In the genomic region with DNA sequence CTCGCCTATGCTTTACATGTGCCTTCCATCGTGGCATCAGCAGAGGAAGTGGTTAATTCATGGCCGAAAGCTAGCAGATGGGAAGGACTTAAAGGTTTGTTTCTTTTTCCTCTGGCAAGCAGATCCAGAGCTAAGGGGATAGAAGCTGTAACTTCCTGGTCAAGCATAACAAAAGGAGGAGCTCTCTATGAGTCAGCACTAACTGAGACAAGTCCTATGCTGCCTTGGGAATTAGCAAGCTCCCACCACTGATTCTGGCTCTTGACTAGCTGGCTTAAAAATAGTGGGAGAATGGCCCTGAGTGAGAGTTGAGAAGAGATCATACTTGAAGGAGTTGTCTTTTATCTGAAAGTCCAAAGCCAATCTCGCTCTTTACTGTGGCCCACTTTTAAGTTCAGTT, we compare ENCODE assay signal across 14 mouse cellular contexts.
"Had no signal": no experiment of that assay in that cellular context is flagged by ENCODE, and none has a peak within 500 bp of the region (broad histone marks: within the 10 kb centered on the region; RNA-seq: fewer than 3 reads in every experiment).

No protein-coding gene starts in this region.

- ATAC-seq: midbrain, embryonic 15.5 days had no signal

- H3K27ac ChIP-seq: kidney, embryonic 15.5 days; limb, embryonic 10.5 days; liver, embryonic 15.5 days; macrophage; midbrain, embryonic 15.5 days; neural tube, embryonic 13.5 days; stomach, embryonic 15.5 days had no signal

- H3K27me3 ChIP-seq: kidney, embryonic 15.5 days; liver, embryonic 15.5 days; megakaryocyte, embryonic 14.5 days; midbrain, embryonic 15.5 days; neural tube, embryonic 13.5 days; stomach, embryonic 15.5 days had no signal

- H3K9me3 ChIP-seq: kidney, embryonic 15.5 days; limb, embryonic 10.5 days; liver, embryonic 15.5 days; megakaryocyte, embryonic 14.5 days; midbrain, embryonic 15.5 days; neural tube, embryonic 13.5 days; stomach, embryonic 15.5 days had no signal

- H3K9ac ChIP-seq: kidney, embryonic 15.5 days; liver, embryonic 15.5 days; midbrain, embryonic 15.5 days; neural tube, embryonic 13.5 days; stomach, embryonic 15.5 days had no signal

- H3K4me2 ChIP-seq: kidney, embryonic 15.5 days; liver, embryonic 11.5 days; liver, embryonic 15.5 days; midbrain, embryonic 11.5 days; midbrain, embryonic 15.5 days; neural tube, embryonic 13.5 days; stomach, embryonic 15.5 days had no signal

- DNase-seq: kidney, postnatal 14 days; lung, postnatal 10 days; retina, postnatal 1 day; right cerebral cortex, postnatal 4 days had no signal

- H3K4me1 ChIP-seq: kidney, embryonic 15.5 days; limb, embryonic 10.5 days; liver, embryonic 15.5 days; megakaryocyte, embryonic 14.5 days; midbrain, embryonic 15.5 days; neural tube, embryonic 13.5 days; stomach, embryonic 15.5 days had no signal

- H3K36me3 ChIP-seq: kidney, embryonic 15.5 days; limb, embryonic 10.5 days; liver, embryonic 15.5 days; midbrain, embryonic 15.5 days; neural tube, embryonic 13.5 days; stomach, embryonic 15.5 days had no signal

- H3K4me3 ChIP-seq: kidney, embryonic 15.5 days; limb, embryonic 10.5 days; liver, embryonic 15.5 days; megakaryocyte, embryonic 14.5 days; midbrain, embryonic 15.5 days; neural tube, embryonic 13.5 days; stomach, embryonic 15.5 days had no signal
